Mouse (Mus musculus): ENCODE measurements at regions not wholly inside any gene's neighbourhood (a gene's known extent, or its start where the extent isn't known, plus 50 kb on each side); places are given as distances from the start of the nearest gene placed in this dataset.

GRCm38 (mm10) chr16:51940574-51940973, 90.5 kb upstream of the Cblb start:
- TF ChIP-seq POLR2A (IDR thresholded peaks at IDR 0.05; ENCODE audit: low read depth, low read length) (no peak), CTCF (IDR thresholded peaks at IDR 0.05; ENCODE audit: borderline replicate concordance, insufficient read depth, low read length) (no peak)

All from embryonic fibroblast, embryonic 13.5 days (primary cell).